Mouse (Mus musculus) layer of hippocampus, postnatal 14 days (tissue): ENCODE results near the gene Fbn1. TPM values are rescaled to one million over a fixed set of nuclear protein-coding genes. Genes with fewer than 3 reads are reported as not detected.
A peak's percentile ranks its signal among the peaks of the same experiment; 100 is the strongest.
"Not testable (repeated sequence)": the region's sequence is repeated elsewhere in the genome, so short reads cannot be mapped to it uniquely, and the experiment has no call there.

Experiments used
- DNase-seq, 2 experiments: peaks; one replicate each; pipeline ENCODE4 v3.0.0; 2021 to 2022; ENCODE audit warnings: low spot score in 2 of 2, mixed read lengths in 1 of 2
- total RNA-seq, 2 experiments: library from RNA; stranded (reverse); gene quantifications; 2 replicates each; pipeline ENCODE4 v1.2.3; 2021

Gene Fbn1
- total RNA-seq, 2 experiments from 2014 or later: 10.4 to 10.5 TPM

DNA sequence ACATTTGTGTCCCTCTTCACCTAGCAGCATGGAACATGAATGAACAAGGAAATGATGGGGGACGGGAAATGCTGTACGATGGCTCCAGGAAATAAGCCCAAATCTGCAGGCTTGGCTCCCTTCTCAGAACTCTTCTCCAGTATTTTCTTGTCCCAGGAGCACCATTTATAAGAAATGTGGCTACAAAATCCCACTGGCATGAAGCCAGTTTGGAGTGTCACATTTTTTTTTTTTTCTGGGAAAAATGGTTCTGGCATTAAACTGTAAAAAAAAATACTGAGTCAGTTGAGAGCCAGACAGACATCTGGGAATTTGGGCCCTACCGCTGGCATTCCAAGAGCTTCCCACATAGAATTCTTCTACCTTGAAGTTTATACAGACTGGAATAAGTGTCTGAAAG is 203.0 kb downstream of the Fbn1 start:
- DNase-seq: no peak

DNA sequence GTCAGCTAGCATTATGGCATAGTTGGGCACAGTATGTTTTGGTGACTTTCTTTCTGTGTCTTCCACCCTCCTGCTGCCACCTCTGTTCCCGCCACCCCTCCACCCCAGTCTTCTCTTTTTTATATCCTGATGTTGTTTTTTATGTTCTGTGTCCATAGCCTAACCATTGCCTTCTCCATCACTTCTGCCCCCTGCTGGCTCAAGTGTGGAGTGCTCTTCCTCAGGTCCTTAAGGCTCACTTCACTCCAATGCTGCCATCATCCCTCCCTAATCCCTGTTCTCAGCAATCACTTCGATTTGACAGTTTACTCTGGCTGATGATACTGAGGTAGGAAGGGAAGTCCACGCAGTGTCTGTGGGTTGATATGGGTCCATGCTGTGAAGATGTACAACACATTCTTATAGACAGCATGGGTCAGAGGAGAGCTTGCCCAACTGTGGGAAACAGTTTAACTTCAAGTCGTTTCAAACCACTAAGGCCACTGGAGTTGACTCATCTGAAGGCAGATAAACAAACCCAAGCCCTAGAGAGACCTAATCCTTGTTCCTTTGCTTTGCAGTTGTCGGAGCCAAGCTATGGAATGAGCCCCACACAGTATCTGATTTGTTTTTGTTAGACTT is 203.9 kb downstream of the Fbn1 start:
- DNase-seq: no peak

DNA sequence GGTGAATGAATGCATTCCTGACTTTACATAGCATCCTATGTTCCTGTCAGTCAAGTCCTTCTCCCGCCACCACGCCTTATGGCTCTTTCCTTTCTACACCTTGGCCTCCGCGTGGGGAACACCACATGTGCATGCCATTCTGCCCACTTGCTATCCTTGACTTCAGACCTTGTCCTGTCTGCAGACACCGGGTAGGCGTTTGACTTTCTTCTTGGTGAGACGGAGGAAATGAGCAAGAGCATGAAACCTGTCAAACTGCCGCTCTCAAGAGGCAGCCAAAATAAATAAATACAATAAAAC is 205.2 kb downstream of the Fbn1 start:
- DNase-seq: no peak

DNA sequence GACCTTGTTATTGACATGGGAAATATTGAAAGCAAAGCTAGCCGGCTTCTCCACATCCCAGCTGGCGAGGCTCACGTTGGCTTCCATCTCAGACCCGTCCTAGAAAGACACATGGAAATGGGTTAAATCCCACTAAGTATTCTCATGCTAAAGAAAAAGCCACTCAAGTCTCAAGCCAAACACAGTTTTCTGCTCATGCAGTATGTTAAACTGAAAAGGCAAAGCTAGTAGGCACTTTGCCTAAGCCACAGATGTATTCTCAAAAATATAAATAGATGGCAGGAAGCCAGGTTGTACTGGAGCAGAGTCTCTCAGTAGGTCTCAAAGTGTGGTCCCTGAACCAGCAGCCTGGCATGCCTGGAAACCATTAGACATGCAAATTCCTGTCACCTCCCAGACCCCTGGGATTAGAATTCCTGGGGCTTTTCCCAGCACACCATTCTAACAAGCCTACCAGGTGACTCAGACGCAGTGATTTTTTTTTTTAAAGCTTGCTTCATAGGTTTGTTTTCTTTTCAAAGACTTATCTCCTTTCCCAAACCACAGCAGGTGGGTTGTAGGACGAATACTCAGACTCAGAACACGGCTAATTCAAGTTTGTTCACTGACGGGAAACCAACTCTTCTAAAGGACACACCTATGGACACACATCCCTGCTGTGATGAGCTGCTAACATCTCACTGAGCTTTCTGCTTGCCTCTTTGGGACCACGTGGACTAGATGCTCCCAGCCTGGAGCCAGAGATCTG is 205.7 kb downstream of the Fbn1 start:
- DNase-seq: no peak

DNA sequence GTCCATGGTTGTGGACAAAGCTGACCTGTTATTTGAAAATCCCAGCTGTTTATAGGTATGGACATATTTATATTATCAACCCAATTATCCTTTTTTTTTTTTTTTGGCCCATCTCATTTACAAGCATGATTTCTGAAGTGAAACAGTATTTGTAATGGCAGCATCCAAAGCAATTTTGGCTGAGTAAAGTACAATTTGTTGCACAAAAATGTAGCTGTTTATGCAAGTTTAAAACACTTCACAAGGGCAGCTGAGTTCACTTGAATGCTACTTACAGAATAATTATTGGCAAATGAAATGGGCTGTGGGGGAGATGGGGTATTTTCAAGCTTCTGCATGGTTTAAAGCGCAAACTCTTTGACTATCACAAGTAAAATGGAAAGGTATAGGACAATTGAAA is 209.0 kb downstream of the Fbn1 start:
- DNase-seq: no peak

DNA sequence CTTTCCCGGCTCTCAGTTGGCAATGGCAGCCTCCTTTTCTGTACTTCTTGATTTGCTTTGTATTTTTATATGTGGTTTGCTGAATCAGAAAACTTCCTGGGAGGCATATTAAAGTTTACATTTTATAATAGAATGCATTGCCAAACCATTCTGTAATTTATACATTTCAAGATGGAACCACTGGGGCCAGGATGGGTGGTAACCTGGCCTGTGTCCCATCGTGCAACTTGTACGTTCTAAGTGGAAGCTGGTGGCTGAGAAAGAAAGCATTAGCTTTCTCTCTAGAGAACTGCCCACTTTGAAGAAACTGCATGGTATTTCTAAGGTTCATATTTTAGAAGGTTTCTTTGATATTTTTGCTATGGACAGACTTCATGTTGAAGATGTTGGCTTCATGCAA is 212.3 kb downstream of the Fbn1 start:
- DNase-seq: no peak

DNA sequence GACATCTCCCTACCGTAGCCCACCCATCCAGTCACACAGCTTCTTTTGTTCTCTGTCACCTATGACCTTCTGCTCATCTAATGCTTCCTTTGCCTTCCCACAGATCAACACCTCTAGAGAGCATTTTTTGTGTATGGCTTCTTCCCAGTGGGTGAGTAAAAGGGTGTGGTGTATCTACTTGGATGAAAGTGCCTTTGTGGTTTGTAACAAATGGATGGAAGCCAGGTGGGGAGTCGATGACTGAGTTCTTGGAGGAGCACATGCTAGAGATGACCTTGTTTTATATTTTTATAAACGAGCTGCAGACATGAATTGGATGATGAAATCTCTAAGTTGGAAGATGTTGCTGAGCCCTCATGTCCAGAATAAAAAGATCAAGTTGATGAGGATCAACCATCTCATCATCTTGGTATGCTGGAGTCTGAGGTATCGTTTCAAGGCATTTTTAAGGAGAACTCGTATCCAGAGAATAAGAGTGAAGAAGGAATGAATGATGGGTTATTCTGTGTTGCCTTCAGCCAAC is 213.8 kb downstream of the Fbn1 start:
- DNase-seq: no peak

DNA sequence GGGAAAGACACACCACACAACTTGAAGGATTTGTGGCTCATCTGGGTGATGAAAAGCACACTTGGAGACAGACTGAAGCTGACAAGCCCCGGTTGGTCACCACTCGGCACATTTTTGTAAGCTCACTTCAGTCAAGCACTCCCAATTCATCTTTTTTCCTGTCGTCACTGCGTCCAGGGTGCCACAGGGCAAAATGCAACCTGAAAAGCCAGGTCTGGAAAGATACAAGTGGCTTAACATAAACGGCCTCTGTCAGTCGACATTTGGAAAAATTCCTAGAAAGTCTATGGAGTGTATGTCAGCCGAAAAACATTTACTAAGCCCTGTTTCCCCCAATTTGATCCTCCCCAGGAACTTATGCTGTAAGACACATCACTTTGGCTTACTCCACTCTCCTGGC is 215.2 kb downstream of the Fbn1 start:
- DNase-seq: no peak

DNA sequence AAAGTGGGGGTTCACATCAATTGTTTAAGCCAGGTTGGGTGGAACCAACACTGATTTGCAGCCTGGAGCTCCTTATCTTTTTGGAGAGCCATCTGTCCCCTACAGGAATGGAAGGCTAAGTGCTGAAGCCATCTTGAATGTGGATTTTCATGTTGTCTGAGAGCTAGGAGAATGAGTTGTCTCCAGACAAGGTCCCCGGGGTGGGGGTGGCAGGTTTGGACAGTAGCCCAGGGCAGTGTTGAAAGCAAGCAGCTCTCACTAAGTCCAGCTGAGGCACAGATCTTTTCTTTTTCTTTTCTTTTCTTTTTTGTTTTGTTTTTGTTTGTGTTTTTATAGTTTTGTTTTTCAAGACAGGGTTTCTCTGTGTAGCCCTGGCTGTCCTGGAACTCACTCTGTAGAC is 216.7 kb downstream of the Fbn1 start:
- DNase-seq: no peak

DNA sequence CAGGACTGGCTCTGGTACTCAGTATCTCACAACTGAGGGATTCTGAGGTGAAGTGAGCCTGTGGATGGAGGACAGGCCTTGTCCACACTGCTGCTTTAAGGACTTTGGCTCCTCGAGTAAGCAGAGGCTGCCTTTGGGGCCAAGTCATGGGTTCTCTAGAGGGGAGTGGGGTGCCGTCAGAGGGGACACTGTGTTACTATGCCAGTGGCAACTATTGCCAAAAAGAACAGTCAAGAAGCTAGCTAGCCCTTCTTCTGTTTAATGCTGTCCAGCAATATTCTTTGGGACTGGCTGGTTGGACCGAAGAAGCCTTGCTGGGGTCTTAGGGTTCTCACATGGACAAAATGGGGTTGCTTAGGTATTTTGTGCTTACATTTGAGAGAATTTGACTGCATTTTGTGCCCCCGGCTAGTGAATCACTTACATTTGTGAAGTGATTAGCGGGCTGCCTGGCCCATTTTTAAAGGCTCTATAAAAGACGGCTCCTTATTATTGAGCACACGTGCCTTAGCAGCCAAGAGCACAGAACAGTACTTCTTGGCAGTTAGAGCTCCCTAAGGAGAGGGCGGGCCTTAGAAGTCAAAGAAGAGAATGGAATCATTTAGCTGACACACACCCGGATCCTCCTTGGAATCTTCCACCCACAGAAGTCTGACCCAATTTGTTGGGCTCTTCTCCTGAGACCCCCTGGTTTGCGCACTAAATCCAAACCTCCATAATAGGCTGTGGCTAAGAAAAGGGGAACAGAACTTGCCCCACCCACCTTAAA is 217.4 kb downstream of the Fbn1 start:
- DNase-seq: no peak

DNA sequence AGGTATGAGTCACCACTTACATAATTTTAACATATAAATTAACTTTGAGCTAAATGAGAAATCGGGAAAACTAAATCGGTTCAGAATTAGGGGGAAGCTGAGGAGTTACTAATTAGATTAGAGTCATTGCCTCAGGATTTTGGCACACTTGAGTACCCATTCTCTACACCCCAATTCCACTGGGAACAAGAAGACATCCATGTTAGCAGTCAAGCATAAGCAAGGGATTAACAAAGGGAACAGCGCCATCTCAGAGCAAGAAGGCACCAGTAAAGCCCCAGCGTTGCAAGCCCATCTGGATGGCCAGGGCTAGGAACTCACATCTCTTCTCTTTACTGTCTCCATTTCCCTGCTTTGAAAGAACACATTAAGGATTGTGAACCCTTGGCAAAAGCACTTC is 222.0 kb downstream of the Fbn1 start:
- DNase-seq: no peak

DNA sequence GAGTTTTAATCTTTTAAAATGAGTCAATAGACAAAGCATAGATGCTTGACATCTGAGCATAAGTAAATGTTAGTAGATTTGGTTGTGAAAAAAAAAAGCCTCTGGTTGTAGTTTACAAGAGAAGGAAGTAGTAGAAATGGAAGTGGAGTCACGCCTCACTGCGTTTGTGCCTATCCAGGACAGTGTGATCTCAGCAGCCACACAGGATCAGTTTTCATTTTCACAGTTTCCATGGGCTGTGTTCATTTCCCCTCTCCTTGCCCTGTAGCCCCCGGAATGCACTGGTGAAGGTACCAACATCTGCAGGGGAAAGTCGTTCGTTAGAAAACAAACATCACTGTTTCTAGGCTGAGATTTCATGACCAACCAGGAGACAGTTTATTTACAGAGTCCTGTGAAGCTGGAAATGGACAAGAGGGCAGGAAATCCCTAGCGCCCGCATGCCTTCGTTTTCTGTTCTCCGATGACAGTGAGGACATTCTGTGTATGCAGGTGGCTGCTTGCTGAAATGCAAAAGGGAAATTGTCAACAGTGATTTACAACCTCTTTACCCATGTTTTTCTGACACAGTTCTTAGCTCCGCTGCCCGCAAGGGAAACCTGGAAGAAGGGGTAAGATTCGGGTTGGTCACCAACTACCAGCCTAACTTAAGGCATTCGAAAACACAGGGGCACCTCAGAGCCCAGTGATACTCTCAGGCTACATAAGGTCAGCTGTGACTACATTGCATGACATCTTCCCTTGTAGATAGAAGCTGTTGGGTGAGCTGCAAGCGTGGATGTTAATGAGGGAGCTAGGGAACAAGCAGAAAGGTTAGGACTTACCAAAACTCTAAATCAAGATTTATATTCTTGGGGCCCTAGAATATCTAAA is 225.2 kb downstream of the Fbn1 start:
- no peak for DNase-seq

DNA sequence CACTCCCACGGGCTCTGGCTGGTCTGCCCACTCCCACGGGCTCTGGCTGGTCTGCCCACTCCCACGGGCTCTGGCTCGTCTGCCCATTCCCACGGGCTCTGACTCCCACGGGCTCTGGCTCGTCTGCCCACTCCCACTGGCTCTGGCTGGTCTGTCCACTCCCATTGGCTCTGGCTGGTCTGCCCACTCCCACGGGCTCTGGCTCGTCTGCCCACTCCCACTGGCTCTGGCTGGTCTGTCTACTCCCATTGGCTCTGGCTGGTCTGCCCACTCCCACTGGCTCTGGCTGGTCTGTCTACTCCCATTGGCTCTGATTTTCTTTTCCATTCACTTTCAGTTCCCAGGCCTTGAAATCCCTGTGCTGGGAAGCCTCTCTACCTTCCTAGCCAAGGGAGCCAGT is 227.8 kb downstream of the Fbn1 start:
- DNase-seq: not testable (repeated sequence)

DNA sequence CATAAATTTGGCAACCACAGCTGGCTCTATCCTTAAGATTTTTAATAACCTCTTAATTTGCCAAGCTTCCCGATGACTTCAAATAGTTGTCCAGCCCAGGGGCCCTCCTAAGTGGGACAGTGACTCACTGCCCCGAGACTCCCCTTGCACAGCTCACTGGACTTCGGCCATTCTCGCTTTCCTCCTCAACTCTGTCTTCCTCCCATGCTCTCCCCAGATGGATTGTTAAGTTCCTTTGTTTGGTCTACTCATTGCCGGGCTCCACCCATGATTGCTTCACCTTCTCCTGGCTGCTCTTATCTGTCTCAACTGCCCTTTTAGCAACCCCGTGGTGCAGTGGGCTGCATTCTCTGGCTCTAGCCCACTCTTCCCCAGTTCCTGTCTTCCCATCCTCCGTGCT is 229.3 kb downstream of the Fbn1 start:
- no peak for DNase-seq

DNA sequence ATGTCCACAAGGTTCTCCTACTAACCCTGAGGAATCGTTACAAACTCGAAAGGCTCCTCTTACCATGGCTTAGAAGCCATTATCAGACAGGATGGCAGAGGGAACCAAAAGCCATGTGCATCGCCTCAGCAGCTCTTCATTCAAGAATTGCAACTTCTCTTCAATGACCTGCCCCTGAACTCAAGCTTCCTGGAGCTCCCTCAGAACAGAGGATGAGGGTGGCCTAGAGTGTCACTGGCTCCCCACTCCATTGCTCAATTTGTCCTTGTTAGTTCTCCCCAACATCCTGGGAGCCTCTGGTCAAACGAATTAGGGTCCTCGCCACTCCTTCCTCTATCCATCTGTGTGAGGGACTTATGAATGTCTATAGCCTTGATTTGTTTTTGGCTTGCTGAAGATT is 231.1 kb downstream of the Fbn1 start:
- DNase-seq: no peak

DNA sequence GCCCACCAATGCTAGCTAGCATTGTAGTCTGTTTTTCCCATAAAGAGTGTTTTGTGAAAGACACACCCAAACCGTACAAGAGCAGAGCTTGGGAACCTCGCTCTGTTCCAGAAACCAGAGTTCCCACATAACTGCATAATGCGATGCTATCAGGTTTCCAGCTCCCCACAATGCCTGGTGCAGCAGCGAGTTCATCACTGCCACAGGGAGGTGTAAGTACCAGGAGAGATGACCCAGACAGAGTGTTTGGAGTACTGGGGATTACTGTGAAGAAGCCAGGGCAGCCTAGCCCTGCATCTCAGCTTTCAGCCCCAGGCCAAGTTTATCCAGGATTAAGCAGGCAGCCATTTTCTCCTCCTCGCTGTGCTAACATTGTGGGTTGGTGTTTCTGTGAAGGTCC is 232.2 kb downstream of the Fbn1 start:
- DNase-seq: no peak

DNA sequence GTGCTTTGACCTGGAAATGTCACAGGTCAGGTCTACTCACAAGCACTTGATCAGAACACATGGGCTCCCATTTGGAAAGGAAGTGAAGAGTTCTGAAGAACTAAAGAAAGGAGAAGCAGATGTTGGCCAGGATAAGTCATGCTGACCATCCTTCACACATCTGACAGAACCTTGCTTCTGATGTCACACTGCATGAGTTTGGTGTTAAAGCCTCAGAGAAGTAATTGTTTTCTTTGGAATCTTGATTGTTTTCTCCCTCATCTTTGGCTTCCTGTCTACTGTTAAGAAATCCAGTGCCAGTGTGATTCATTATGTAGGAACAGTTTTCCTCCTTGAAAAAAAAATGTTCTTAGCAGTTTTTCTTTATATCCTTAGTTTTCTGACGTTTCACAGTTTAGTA is 238.9 kb downstream of the Fbn1 start:
- DNase-seq: no peak

DNA sequence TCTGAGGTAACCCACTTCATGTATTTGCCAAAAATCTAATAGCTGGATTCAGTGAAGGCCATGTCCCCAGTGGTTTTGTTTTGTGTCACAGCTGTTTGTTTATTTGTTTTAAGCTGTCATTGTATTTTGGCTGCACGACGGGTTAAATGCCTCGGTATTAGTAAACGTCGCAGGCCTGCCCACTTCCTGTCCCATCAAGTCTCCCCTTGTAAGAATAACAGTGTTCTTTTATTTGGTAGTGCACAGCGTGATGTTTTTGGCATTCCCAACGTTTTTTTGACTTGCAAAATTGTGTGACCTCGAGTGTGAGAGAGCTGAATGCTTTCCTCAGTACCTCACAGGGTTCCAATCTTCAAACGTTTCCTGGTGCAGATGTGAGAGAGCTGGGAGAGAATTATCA is 244.0 kb downstream of the Fbn1 start:
- DNase-seq: no peak

DNA sequence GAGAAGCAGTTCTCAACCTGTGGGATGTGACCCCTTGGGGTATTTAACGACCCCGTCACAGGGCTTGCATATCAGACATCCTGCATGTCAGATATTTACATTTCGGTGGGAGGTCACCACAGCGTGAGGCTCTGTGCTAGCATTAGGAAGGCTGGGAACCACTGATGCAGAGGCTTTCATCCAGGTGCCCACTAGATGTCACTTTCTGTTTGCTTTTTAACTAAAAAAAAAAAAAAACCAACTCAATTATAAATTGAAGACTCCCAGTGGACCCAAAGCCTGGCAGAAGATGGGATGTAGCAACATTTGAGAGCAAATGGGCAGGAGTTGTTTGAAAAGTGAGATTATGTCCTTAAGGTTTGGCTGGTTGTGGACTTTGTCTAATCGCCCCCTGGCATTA is 244.7 kb downstream of the Fbn1 start:
- DNase-seq: peak in 1 of 2 experiments; percentile 40

DNA sequence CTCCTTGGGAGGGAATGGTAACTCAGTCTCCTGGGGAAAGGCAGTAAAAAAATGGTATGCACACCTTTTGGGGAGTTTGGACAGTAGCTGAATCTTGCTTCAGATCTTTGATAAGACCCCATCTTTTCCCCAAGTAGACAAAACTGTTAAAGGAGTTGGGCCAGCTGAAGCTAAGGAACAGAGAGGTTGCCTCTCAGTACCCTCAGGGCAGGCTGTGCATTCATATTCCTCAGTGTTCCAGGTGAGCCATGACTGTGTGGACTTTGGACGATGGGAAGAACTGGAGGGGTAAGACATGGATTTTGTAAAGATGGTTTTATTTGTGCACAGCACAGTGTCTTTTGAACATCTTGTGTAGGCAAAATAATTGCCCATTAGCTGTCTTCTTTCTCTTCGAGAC is 247.5 kb downstream of the Fbn1 start:
- DNase-seq: no peak
